Mouse (Mus musculus) megakaryocyte-erythroid progenitor cell, adult 5-6 weeks (primary cell): ENCODE results near the gene Pgls. TPM values are rescaled to one million over a fixed set of nuclear protein-coding genes. Genes with fewer than 3 reads are reported as not detected.

Source experiments
- ATAC-seq: replicated peaks from 2 replicates; pipeline ENCODE4 v1.8.0; 2016; ENCODE audit warnings: mild to moderate bottlenecking, inconsistent platforms; ENCODE audit not compliant: severe bottlenecking, poor library complexity, low FRiP score, low TSS enrichment
- total RNA-seq, 2 experiments: library from RNA; stranded (forward) in 1 of 2; stranded (reverse) in 1 of 2; fragments of 200-1000, 215-1000 nt in 1 of 2; fragments of >200 nt in 1 of 2; fragmentation: Nextera tagmentation in 1 of 2; gene quantifications; 2 replicates each; pipeline ENCODE4 v1.2.3; 2014 to 2017

Gene Pgls
- total RNA-seq, 2 experiments from 2014 or later, result 80.7 to 132 TPM

DNA sequence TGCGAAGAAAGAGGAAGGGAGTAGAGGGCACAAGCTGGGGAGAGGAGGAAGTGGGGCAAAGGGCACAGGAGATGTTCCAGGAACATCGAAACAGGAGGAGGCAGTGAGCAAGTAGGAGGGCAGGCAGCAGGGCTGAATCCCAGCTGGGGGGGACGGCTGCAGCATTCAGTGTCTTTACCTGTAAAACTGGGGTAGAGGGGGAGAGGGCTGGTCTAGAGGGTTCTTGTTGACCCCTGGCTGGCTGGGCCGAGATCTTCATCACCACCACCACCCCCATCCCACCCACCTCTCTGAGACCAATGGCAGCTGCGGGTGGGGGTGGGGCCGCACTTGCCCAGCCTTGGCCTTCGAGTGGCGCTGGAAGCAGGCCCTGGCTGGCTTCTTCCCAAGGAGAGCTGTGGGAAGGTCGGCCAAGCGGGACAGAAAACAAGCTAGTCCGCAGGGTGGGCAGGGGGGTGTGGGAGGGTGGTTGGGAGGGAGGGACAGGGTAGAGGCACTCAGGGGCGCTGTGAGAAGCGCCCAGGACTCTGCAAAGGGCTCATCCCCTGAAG lies 23.5 kb upstream of the Pgls start, which contains the start of gene Slc27a1:
Gene Slc27a1, plus strand, starts transcription at position 496 of the 551 bp plus-strand sequence.
- no peak for ATAC-seq

DNA sequence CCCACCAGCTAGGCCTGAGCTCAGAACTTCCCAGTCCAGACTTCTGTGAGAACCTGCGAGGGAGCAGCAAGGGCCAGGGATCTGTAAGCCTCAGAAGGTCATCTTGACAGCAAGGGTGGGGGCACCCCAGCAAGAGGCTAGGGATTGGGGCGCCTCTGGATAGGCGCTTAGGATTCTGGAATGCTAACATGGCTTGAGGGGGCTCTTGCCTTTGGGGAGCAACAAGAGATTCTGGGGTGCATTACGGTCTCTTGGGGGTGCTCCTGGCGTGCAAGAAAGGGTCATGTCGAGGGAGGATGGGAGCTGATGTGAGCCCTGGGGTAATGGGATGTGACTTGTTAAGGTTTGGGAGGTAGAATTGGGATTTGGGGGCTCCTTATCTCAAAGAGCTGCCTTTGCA lies 23.0 kb upstream of the Pgls start:
- ATAC-seq, result no peak

DNA sequence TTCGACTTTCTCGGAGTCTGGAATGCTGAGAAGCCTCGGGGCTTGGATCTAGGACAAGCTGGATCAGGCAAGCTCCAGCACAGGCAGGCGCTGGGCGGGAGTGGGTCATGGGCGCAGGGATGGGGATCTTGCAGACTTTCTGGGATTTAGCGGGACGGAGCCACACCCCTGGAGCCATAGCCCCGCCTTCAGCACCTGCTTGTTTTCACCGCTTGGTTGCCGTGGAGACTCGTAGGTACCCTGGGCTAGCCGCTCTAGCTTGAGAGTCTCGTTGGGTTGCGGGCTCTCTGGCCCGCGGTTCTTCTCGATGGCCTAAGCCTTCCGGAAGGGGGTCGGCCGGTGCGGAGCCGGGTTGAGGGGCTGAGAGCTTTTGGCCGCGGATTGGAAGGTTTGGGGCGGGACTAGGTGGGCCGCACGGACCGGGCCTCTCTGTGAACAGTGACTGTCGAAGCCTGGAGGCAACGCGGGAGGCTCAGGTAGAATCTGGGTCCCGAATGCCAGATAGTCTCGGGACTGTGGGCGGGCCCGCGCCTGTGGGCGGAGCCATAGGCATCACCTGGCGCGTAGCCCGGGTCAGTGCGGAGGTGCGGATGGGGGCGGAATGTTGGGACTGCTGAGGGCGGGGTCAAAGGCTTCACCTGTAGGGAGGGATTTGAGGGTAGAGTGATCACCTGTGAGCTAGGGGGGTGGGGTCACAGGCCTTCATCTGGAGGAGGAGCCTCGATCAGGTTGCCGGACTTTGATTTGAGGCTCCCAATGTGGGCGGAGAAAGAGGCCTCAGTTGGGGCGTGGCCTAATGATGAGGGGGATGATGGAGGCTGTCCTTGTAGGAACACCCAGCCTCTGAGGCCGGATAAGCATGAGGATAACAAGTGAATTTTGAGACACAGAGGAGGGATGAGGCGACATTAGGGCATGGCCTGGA lies 22.3 kb upstream of the Pgls start:
- ATAC-seq, result peak; percentile 61

DNA sequence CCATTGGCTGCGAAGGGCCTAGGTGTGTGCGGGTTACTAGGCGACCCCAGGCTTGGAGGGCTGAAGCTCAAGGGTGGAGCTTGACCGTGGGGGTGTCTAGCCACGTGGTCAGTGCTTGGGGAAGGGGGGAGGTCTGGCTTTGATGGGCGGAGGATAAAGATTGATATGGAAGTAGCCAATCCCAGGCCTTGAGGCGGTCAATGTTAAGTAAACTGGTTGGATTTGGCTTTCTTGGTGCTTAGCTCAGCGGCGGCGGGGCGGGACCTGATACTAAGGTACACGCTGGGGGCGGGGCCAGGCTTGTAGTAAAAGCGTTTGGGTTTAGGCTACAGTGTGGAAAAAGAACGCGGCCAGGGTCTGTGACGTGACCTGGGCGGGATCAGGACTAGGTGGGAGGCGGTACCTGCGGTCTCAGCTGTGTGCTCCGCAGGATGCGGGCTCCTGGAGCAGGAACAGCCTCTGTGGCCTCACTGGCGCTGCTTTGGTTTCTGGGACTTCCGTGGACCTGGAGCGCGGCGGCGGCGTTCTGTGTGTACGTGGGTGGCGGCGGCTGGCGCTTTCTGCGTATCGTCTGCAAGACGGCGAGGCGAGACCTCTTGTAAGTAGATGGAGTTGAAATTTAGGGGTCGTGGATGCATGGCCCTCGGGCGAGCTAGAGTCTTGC lies 21.6 kb upstream of the Pgls start:
- peak; percentile 83 for ATAC-seq

DNA sequence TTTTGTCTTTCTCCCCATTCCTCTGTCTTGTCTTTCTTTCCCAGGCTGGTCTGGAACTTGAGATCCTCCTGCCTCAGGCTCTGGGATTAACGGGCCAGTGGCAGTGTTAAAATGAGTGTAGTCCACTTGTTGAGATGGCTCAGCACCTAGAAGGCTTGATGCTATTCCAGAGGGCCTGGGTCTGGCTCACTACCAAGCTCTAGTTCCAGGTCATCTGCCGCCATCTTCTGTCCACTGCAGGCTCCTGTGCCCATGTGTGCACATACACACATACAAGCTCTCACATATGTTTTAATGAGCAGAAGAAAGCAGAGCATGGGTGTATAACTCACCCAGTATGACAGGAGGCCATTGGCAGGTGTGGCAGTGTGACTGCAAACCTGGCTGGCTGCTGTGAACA lies 19.9 kb upstream of the Pgls start:
- ATAC-seq, result no peak

DNA sequence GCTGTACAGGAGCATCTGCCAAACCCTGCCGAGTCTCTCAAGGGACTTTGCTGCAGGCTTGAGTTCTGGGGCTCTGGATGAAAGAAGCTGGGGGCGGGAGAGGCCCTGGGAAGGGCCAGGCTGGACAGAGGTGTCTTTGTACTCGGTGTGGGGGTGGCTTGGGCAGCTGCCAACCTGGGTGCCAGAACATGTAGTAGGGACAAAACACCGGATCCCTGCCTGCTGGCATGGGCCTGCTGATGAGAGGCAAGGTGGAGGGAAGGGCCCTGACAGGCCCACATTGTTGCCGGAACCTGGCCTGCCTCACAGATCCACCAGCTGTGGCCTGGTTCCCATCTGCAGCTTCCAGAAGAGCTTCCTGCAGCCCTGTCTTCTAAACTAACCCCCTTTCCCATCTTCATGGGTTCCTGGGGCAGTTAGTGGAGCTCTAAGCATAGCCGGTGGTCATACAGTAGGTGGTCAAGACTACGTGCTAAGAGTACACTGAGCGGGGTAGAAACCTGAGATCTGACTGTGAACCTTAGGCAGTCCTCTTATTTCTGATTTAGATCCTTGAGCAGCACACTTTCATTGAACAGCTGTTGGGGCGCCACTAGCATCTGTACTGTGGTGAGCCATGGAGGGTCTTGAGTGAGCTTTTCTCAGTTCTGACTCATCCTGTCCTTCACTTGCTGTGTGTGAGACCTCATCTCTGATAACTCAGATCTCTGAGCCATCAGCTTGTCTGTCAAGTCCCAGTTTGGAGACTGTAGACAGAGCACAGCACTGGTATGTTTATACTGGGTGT lies 18.9 kb upstream of the Pgls start:
- no peak for ATAC-seq

DNA sequence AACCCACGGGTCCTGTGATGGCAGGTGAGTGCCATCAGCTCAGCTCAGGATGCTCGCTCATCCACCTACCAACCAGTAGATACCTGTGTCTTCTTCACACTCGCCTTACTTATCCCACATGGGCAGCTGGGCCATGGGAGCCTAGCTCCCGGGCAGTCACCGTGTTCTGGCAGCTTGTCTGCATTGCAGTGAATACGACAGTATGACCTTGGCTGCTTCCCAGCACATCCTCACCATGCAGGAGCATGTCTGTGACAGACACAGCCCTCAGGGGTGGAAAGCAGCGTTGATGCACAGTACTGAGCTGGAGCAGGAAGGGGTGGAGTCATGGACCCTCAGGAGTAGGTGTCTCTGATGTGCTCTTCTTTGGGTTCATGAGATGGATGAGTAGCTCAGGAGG lies 17.6 kb upstream of the Pgls start:
- ATAC-seq, result no peak

DNA sequence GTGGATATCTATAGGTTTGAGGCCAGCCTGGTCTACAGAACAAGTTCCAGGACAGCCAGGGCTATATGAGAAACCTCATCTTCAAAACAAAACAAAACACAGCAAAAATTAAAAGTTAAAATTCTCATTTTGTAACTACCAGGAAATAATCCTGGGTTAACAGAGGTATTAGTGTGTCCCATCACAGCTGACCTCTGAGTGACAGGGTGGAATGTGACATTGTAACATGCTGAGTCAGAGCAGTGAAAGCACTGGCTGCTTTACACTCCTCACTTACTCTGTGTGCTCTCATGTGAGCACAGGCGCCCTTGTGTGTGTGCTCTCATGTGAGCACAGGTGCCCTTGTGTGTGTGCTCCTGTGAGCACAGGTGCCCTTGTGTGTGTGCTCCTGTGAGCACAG lies 17.0 kb upstream of the Pgls start:
- no peak for ATAC-seq

DNA sequence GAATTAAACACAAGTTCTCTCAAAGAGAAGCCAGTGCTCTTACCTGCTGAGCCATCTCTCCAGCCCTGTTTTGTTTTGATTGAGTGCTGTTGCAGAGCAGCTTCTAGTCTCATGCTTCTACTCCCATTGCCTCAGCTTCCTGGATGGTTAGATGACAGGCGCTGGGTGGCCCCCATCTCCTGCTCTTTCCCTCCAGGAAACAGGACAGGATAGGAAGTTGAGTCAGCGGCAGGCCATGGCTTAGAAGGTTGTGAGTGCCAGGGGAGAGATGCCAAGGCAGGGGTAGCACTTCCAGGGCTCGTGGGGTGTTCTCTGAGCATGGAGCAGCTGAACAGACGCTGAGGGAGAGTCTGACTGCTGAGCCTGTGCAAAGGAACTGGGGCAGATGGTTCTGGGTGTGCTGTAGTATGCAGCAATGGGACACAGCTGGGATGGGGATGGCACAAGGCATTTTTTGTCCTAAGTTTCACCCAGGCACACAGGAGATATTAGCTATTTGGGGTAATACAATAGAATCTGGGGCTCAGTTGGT lies 14.1 kb upstream of the Pgls start:
- no peak for ATAC-seq

DNA sequence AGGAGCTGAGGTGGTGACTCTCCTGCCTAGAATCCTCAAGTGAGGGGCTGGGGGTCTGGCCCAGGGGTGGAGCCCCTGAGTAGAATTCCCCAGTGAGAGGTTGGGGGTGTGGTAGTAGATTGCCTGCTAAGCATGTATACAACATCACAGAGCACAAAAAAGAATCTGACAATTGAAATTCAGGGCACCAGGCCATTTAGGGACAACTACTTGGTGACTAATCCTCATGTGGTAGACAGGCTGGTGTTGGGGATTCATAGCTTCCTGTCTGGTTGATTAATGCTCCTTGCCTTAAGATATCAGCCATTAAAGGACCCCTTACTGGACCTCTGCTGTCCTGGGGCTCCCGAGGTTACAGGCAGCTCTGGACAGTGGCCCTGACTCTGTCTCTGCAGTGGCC lies 13.0 kb upstream of the Pgls start:
- ATAC-seq, result no peak

DNA sequence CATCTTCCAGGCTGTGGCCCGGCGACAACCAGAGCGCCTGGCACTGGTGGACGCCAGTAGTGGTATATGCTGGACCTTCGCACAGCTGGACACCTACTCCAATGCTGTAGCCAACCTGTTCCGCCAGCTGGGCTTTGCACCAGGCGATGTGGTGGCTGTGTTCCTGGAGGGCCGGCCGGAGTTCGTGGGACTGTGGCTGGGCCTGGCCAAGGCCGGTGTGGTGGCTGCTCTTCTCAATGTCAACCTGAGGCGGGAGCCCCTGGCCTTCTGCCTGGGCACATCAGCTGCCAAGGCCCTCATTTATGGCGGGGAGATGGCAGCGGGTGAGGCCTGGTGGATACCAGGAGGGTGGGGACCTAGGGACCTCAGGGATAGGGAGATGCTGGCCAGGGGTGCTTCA lies 12.5 kb upstream of the Pgls start:
- no peak for ATAC-seq

DNA sequence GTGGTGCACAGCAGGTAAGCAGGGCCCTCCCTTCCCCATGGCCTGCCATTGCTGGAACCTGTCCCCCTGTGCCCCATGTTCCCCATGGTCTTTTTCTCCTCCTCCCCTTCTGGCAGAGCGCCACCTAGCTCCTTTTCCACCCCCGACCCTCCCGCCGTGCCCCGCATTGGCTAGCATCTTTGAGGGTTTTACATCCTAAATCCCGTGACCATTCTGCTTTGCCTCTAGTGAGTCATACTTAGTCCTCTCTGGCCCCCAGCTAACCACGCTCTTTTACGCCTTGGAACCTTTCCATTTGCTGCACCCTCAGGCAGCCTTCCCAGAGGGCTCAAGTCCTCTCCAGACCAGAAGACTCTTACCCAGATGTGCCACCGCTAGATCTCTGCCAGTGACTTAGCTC lies 11.8 kb upstream of the Pgls start:
- ATAC-seq, result no peak

DNA sequence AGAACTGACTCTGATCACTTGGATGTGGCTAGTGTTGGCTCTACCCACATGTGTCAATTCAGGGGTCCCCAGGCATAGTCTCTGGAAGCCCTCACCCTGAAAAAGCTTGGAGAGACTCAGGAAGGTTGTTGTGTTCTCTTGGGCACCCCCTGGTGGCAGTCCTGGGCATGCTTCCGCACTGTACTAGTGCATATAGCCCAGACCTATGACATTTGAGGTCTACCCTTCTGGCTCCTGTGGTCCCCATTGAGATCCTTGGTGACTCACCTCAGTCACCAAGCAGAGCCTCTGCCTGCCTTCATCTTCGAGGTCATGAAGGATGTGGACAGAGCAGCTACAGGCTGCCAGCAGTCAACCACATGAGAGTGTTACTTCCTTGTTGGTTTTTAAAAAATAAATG lies 5.1 kb upstream of the Pgls start:
- no peak for ATAC-seq

DNA sequence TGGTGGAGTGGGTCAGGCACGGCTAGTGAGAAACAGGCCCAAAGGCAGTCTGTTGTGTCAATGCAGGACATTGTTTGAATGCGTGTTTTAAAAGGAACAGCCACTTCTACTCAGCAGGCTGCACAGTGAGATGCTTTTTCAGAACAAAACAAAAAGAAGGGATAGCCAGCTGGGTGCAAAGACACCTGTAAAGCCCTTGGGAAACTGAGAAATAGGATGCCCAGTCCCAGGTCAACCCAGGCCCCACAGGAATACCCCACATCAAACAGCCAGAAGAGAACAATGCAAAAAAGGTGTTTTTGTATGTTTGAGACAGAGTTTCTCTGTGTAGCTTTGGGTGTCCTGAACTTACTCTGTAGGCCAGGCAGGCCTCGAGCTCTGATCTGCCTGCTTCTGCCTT lies 3.2 kb upstream of the Pgls start:
- ATAC-seq, result no peak

DNA sequence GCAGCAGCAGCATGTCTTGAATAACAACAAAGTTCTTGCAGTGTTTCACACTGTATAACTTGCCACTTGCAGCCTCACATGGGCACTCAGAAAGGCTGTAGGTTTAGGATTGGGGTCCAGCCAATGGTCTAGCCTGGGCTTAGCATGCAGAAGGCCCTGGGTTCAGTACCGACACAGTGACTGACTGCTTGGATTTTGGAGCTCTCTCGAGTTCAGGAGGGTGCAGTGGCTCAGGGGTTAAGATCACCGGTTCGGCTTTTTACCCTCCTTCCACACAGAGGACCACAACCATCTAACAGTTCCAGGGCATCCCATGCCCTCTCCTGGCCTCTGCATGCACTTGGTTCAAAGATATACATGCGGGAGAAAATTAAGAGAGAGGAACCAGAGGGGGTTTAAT lies 959 bp upstream of the Pgls start:
- no peak for ATAC-seq

DNA sequence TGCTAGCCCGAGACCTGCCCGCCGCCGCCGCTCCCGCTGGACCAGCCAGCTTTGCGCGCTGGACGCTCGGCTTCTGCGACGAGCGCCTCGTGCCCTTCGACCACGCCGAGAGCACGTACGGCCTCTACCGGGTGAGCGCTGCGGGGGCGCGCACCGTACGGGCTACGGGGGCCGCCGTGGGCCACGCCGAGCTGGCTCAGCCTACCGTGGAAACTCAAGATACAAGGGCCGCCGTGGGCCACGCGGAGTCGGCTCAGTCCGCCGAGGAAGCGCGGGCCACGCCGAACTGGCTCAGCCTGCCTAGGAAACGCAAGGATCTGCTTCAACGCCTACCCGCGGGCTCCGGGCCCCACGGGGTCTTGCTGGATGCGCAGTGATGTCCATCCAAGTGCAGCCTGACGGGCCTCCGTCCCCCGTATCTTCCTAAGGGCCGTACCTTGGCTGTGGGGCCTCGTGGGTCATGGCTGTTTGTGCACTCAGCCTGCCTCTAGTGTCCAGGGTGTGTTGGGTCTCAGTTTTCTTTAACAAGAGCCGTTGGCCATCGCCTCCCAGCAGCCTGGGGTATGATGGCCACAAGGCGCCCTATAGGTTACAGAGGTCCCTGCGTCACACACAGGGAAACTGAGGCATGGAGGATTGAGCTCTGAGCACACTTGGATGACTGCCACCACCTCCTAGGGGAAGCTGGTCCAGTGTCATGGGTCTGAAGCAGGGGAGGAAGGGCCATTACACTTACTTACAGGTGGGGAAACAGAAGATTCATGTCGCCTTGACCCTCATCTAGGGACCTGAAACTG lies 596 bp downstream of the Pgls start:
- no peak for ATAC-seq

DNA sequence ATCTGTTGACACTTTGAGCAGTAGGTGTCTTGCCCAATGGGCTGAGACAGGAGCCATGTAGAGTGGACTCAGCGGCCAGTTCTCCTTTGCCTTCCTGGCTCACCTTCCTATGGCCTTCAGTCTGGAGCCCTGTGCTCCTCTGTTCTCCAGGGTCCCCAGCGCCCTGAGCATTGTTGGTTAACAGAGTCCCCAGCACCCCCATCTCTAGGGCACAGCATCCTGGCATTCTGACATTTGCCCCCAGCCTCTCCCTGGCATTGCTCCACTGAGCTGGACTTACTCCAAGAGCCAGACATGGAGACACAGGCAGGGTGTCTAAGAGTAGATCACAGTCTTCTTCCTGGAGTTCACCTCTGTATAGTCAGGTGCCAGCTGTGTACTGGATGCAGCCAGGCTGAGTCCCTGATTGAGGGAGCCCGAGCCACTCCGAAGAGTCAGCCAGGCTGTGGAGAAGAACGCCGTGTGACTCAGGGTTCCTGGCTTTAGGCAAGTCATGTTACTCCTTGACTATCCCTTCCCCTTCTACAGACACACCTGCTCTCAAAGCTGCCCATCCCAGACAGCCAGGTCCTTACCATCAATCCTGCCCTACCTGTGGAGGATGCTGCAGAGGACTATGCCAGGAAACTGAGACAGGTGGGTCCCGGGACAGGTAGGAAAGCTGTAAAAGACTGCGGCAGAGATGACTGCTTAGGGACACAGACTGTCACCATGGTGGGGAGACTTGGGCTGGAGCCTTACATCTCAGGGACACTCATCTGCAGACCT lies 1.8 kb downstream of the Pgls start:
- no peak for ATAC-seq

DNA sequence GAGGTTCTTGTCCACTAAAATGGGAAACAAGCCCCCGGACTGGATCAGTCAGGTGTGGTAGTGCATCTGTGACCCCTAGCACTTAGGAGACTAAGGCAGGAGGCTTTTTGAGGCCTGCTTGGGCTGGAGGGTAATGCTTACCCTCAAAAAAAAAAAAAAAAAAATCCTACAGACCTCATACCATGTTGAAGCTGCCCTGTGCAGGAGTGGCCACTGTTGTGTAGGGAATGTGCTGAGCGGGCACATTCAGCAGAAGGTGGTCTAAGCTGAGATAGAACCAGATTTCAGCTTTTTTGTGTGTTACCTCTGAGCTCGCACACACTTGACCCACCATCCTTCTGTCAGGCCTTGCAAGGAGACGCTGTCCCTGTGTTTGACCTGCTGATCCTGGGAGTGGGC lies 2.3 kb downstream of the Pgls start:
- no peak for ATAC-seq
